Mouse (Mus musculus) MEL (cell line): Measurements from ENCODE around the gene Kcnd3. TPM values are rescaled to one million over a fixed set of nuclear protein-coding genes. Genes with fewer than 3 reads are reported as not detected.
A peak's percentile ranks its signal among the peaks of the same experiment; 100 is the strongest.

Experiments
- DNase-seq: peaks from one replicate; pipeline ENCODE4 v3.0.0; 2011; ENCODE audit warnings: low read depth, low spot score
- H3K27ac ChIP-seq: 2 replicates; pipeline ENCODE4 v1.5.1; 2012; ENCODE audit warnings: low read depth, mild to moderate bottlenecking, control low read depth, low read length, moderate library complexity; ENCODE audit not compliant: control insufficient read depth
- H3K27me3 ChIP-seq, 2 experiments: fragments of 150-350 bp in 1 of 2; sonication (generic) in 1 of 2; 2 replicates each; pipeline ENCODE4 v1.6.1; 2012; ENCODE audit warnings: low read length in 2 of 2, mild to moderate bottlenecking in 2 of 2, improper control_type of control experiment in 1 of 2, moderate library complexity in 1 of 2; ENCODE audit not compliant: insufficient read depth in 2 of 2, control insufficient read depth in 1 of 2
- H3K36me3 ChIP-seq, 2 experiments: 2 replicates each; pipeline ENCODE4 v1.6.1; 2012 to 2014; ENCODE audit warnings: low read length in 2 of 2, improper control_type of control experiment in 1 of 2, inconsistent platforms in 1 of 2, mild to moderate bottlenecking in 1 of 2; ENCODE audit not compliant: insufficient read depth in 2 of 2, control insufficient read depth in 1 of 2
- H3K4me1 ChIP-seq, 2 experiments: fragments of 150-350 bp in 1 of 2; sonication (generic) in 1 of 2; 2 replicates each; pipeline ENCODE4 v1.6.1; 2012; ENCODE audit warnings: low read length in 2 of 2, improper control_type of control experiment in 1 of 2, mild to moderate bottlenecking in 1 of 2; ENCODE audit not compliant: insufficient read depth in 2 of 2, control insufficient read depth in 1 of 2
- H3K4me3 ChIP-seq, 2 experiments: fragments of 150-350 bp in 1 of 2; sonication (generic) in 1 of 2; 2 replicates each; pipeline ENCODE4 v1.5.1; 2012; ENCODE audit warnings: low read depth in 2 of 2, low read length in 2 of 2, mild to moderate bottlenecking in 2 of 2, moderate library complexity in 2 of 2, control low read depth in 1 of 2, improper control_type of control experiment in 1 of 2; ENCODE audit not compliant: control insufficient read depth in 1 of 2, insufficient read depth in 1 of 2
- H3K79me2 ChIP-seq: 2 replicates; pipeline ENCODE4 v1.6.1; 2012; ENCODE audit warnings: mild to moderate bottlenecking, low read length, moderate library complexity; ENCODE audit not compliant: control insufficient read depth, poor library complexity, insufficient read depth
- H3K9ac ChIP-seq: 2 replicates; pipeline ENCODE4 v1.6.1; 2012; ENCODE audit warnings: low read depth, mild to moderate bottlenecking, control low read depth, low read length, moderate library complexity; ENCODE audit not compliant: control insufficient read depth, poor library complexity, severe bottlenecking
- H3K9me3 ChIP-seq: fragments of 150-350 bp; sonication (generic); replicated peaks from 2 replicates; pipeline ENCODE4 v1.6.1; 2012; ENCODE audit warnings: mild to moderate bottlenecking, low read length, improper control_type of control experiment, moderate library complexity; ENCODE audit not compliant: insufficient read depth
- BHLHE40 ChIP-seq: IDR thresholded peaks from 2 replicates; pipeline ENCODE4 v1.6.1; 2012; ENCODE audit warnings: low read depth, mild to moderate bottlenecking, inconsistent platforms, low read length, improper control_type of control experiment, borderline replicate concordance
- CHD2 ChIP-seq: IDR thresholded peaks from 2 replicates; pipeline ENCODE4 v1.6.1; 2011; ENCODE audit warnings: low read length, improper control_type of control experiment
- E2F4 ChIP-seq: IDR thresholded peaks from 2 replicates; pipeline ENCODE4 v1.6.1; 2011; ENCODE audit warnings: low read depth, low read length, improper control_type of control experiment, borderline replicate concordance
- ELF1 ChIP-seq: IDR thresholded peaks from 2 replicates; pipeline ENCODE4 v1.6.1; 2014; ENCODE audit warnings: low read depth, mild to moderate bottlenecking, inconsistent platforms, low read length, improper control_type of control experiment, moderate library complexity
- ETS1 ChIP-seq: IDR thresholded peaks from 2 replicates; pipeline ENCODE4 v1.6.1; 2012; ENCODE audit warnings: low read depth, mild to moderate bottlenecking, inconsistent platforms, low read length, improper control_type of control experiment, moderate library complexity
- HCFC1 ChIP-seq: IDR thresholded peaks from 2 replicates; pipeline ENCODE4 v1.6.1; 2012; ENCODE audit warnings: low read depth, mild to moderate bottlenecking, inconsistent platforms, low read length, improper control_type of control experiment, moderate library complexity
- MAFK ChIP-seq: IDR thresholded peaks from 2 replicates; pipeline ENCODE4 v1.6.1; 2011; ENCODE audit warnings: low read depth, mild to moderate bottlenecking, low read length, improper control_type of control experiment, borderline replicate concordance
- MAX ChIP-seq: IDR thresholded peaks from 2 replicates; pipeline ENCODE4 v1.6.1; 2011; ENCODE audit warnings: low read length, improper control_type of control experiment
- MXI1 ChIP-seq: IDR thresholded peaks from 2 replicates; pipeline ENCODE4 v1.6.1; 2011; ENCODE audit warnings: mild to moderate bottlenecking, low read depth, low read length, improper control_type of control experiment
- MYC ChIP-seq: IDR thresholded peaks from 2 replicates; pipeline ENCODE4 v1.6.1; 2011; ENCODE audit warnings: low read depth, mild to moderate bottlenecking, low read length, improper control_type of control experiment, moderate library complexity
- NRF1 ChIP-seq: IDR thresholded peaks from 2 replicates; pipeline ENCODE4 v1.6.1; 2014; ENCODE audit warnings: low read depth, mild to moderate bottlenecking, inconsistent platforms, low read length, improper control_type of control experiment, moderate library complexity; ENCODE audit not compliant: poor library complexity, insufficient read depth, severe bottlenecking
- POLR2A ChIP-seq, 2 experiments: IDR thresholded peaks; 2 replicates each; pipeline ENCODE4 v1.6.1; 2011 to 2012; ENCODE audit warnings: low read length in 2 of 2, mild to moderate bottlenecking in 2 of 2, control low read depth in 1 of 2, improper control_type of control experiment in 1 of 2, low read depth in 1 of 2, moderate library complexity in 1 of 2; ENCODE audit not compliant: control insufficient read depth in 1 of 2, insufficient read depth in 1 of 2, poor library complexity in 1 of 2
- POLR2AphosphoS2 ChIP-seq: IDR thresholded peaks from 2 replicates; pipeline ENCODE4 v1.6.1; 2011; ENCODE audit warnings: low read length, improper control_type of control experiment
- POLR2AphosphoS5 ChIP-seq: IDR thresholded peaks from 2 replicates; pipeline ENCODE4 v1.6.1; 2012; ENCODE audit warnings: low read depth, borderline replicate concordance, mild to moderate bottlenecking, inconsistent platforms, low read length, moderate library complexity, mixed read lengths
- RAD21 ChIP-seq: IDR thresholded peaks from 2 replicates; pipeline ENCODE4 v1.6.1; 2011; ENCODE audit warnings: mild to moderate bottlenecking, low read depth, low read length, improper control_type of control experiment
- SIN3A ChIP-seq: IDR thresholded peaks from 2 replicates; pipeline ENCODE4 v1.6.1; 2012; ENCODE audit warnings: low read length, improper control_type of control experiment, inconsistent platforms
- TBP ChIP-seq: IDR thresholded peaks from 2 replicates; pipeline ENCODE4 v1.8.0; 2011; ENCODE audit warnings: low read depth, low read length, improper control_type of control experiment
- USF2 ChIP-seq, 2 experiments: IDR thresholded peaks; 2 replicates each; pipeline ENCODE4 v1.6.1; 2011 to 2012; ENCODE audit warnings: improper control_type of control experiment in 2 of 2, low read length in 2 of 2, borderline replicate concordance in 1 of 2, inconsistent platforms in 1 of 2, low read depth in 1 of 2, mild to moderate bottlenecking in 1 of 2; ENCODE audit not compliant: insufficient read depth in 1 of 2
- ZC3H11A ChIP-seq: IDR thresholded peaks from 2 replicates; pipeline ENCODE4 v1.6.1; 2012; ENCODE audit warnings: low read depth, mild to moderate bottlenecking, inconsistent platforms, low read length, improper control_type of control experiment
- ZKSCAN1 ChIP-seq: IDR thresholded peaks from 2 replicates; pipeline ENCODE4 v1.6.1; 2012; ENCODE audit warnings: low read depth, mild to moderate bottlenecking, inconsistent platforms, low read length, improper control_type of control experiment, moderate library complexity
- polyA plus RNA-seq, 2 experiments: library from polyadenylated mRNA; stranded (reverse) in 1 of 2; unstranded in 1 of 2; fragments of >175 nt in 1 of 2; fragments of >200 nt in 1 of 2; gene quantifications; 2 replicates each; pipeline versions ENCODE4 v1.2.1 to v1.2.4; 2012; ENCODE audit warnings: low replicate concordance in 2 of 2, low read depth in 1 of 2; ENCODE audit not compliant: insufficient read length in 2 of 2, insufficient read depth in 1 of 2, missing spikeins in 1 of 2
- total RNA-seq: library from RNA; depleted of rRNA; stranded (reverse); fragments of 300-350 nt; gene quantifications from 2 replicates; pipeline ENCODE4 v1.2.3, GENCODE M21; 2012

Kcnd3 gene
- total and polyA plus RNA-seq, 3 experiments: 0.01 TPM; not detected in 2

- H3K79me2 ChIP-seq: no peaks in the 10 kb centered on the region
- no peaks in the 10 kb centered on the region for H3K36me3 ChIP-seq
- H3K27me3 ChIP-seq: peaks cover 0 to under 1% of the 10 kb centered on the region in 2 experiments; a peak in 2 of 4 replicates
- no peak for TF ChIP-seq CHD2
- TF ChIP-seq NRF1: no peak
- no peak for TF ChIP-seq MAX
- no peak for TF ChIP-seq ELF1
- TF ChIP-seq BHLHE40: no peak
- no peak for TF ChIP-seq ZKSCAN1
- no peak for TF ChIP-seq HCFC1
- TF ChIP-seq MAFK: no peak
- TF ChIP-seq MYC: no peak
- no peak for TF ChIP-seq POLR2AphosphoS5
- TF ChIP-seq USF2 (IDR thresholded peaks at IDR 0.05; ENCODE audit: borderline replicate concordance in 1 of 2, insufficient read depth in 1 of 2, low read depth in 1 of 2, low read length in 2 of 2): no peak
- TF ChIP-seq ETS1: no peak
- TF ChIP-seq POLR2A (IDR thresholded peaks at IDR 0.05; ENCODE audit: control insufficient read depth in 1 of 2, insufficient read depth in 1 of 2, low read depth in 1 of 2, low read length in 2 of 2, poor library complexity in 1 of 2): no peak
- H3K4me1 ChIP-seq: no peaks in the 10 kb centered on the region
- H3K9me3 ChIP-seq: no peaks in the 10 kb centered on the region
- DNase-seq: no peak
- no peak overlapping the region for H3K9ac ChIP-seq
- H3K27ac ChIP-seq: no peak overlapping the region
- H3K4me3 ChIP-seq: no peak overlapping the region
These were observed 191.4 kb downstream of the Kcnd3 start for GRCm38 (mm10) chr3:105643566-105643965.

GRCm38 (mm10) chr3:105648889-105649567, 196.9 kb downstream of the Kcnd3 start:
- Histone ChIP-seq H3K27ac (no peak overlapping the region), H3K4me1 (no peaks in the 10 kb centered on the region), H3K36me3 (no peaks in the 10 kb centered on the region), H3K9me3 (no peaks in the 10 kb centered on the region), H3K79me2 (no peaks in the 10 kb centered on the region), H3K4me3 (no peak overlapping the region), H3K27me3 (peaks cover 0 to 2% of the 10 kb centered on the region in 2 experiments; a peak in 2 of 4 replicates), H3K9ac (no peak overlapping the region)
- DNase-seq: peak; percentile 18
- TF ChIP-seq TBP (no peak), ZC3H11A (no peak), SIN3A (no peak), MXI1 (no peak), MYC (no peak), ETS1 (no peak), E2F4 (no peak), POLR2AphosphoS2 (no peak), RAD21 (no peak)
- TF ChIP-seq, all 39 proteins: peak for 0
